Comparison of ENCODE assay signal across 8 mouse cellular contexts in genomic region chr1:43473734-43474534, GRCm38 (mm10). TPM values are rescaled to one million over a fixed set of nuclear protein-coding genes. Genes with fewer than 3 reads are reported as not detected.
A peak's percentile ranks its signal among the peaks of the same experiment; 100 is the strongest.
DNase-seq lines count a peak whose midpoint lies in the region; ATAC-seq and TF ChIP-seq lines count a peak whose summit lies in the region.

No protein-coding gene starts in this region.

- H3K4me2 ChIP-seq in kidney, postnatal 0 days (ENCODE audit: low read length), result no peak overlapping the region
- H3K4me2 ChIP-seq in intestine, postnatal 0 days (replicated peaks; ENCODE audit: low read depth), result no peak overlapping the region

- H3K4me1 ChIP-seq in kidney, postnatal 0 days (replicated peaks; ENCODE audit: insufficient read depth, low read length), result peaks cover 23% of the 10 kb centered on the region
- H3K4me1 ChIP-seq in intestine, postnatal 0 days (replicated peaks; ENCODE audit: control insufficient read depth, insufficient read depth, low read length), result peaks cover 28% of the 10 kb centered on the region

- WGBS in kidney, postnatal 0 days, result 48% methylated on average over 5 of the region's 5 CpGs
- 30% methylated on average over 5 of the region's 5 CpGs for WGBS in intestine, postnatal 0 days

- H3K27ac ChIP-seq in kidney, postnatal 0 days, result peak overlapping the region; percentile 71; the same call in 1 of the 2 replicates
- H3K27ac ChIP-seq in intestine, postnatal 0 days (ENCODE audit: low read depth, low read length), result peak overlapping the region; percentile 50

- no peaks in the 10 kb centered on the region for H3K27me3 ChIP-seq in kidney, postnatal 0 days (ENCODE audit: insufficient read depth, low read length)
- H3K27me3 ChIP-seq in intestine, postnatal 0 days (replicated peaks; ENCODE audit: control insufficient read depth, insufficient read depth, low read length), result no peaks in the 10 kb centered on the region

- no peak for DNase-seq in kidney, postnatal 0 days (ENCODE audit: low spot score)
- DNase-seq in kidney, adult 18-20 months, result no peak
- peak; percentile 64 for DNase-seq in MEL-GATA-1-ER (ENCODE audit: extremely low read depth, low read depth)
- DNase-seq in cerebellum, postnatal 25 days, result peak; percentile 66 to 79
- DNase-seq in lung, postnatal 14 days, result peak; percentile 16
- peak; percentile 50 for DNase-seq in telencephalon, adult 2 months (ENCODE audit: low read depth, low spot score)
- no peak for DNase-seq in embryo, embryonic 10 days (ENCODE audit: low spot score)

- no peak for TF ChIP-seq CTCF in kidney, postnatal 0 days (IDR thresholded peaks at IDR 0.05; ENCODE audit: low read depth)
- no peak for TF ChIP-seq CTCF in intestine, postnatal 0 days (IDR thresholded peaks at IDR 0.05; ENCODE audit: low read depth)

- H3K36me3 ChIP-seq in kidney, postnatal 0 days (ENCODE audit: insufficient read depth, low read length), result no peaks in the 10 kb centered on the region
- H3K36me3 ChIP-seq in intestine, postnatal 0 days (ENCODE audit: control insufficient read depth, insufficient read depth), result no peaks in the 10 kb centered on the region

- H3K9ac ChIP-seq in kidney, postnatal 0 days (ENCODE audit: low read depth, low read length), result no peak overlapping the region
- no peak overlapping the region for H3K9ac ChIP-seq in intestine, postnatal 0 days (ENCODE audit: low read depth, low read length)

- H3K4me3 ChIP-seq in kidney, postnatal 0 days (replicated peaks; ENCODE audit: low read depth, low read length), result no peak overlapping the region
- no peak overlapping the region for H3K4me3 ChIP-seq in intestine, postnatal 0 days (ENCODE audit: low read depth, low read length)

- 0 out of 2 replicates have a peak, but pooled peaks have one; percentile 7 for ATAC-seq in kidney, postnatal 0 days (replicated peaks; ENCODE audit: low FRiP score, low read depth)
- no peak for ATAC-seq in intestine, postnatal 0 days

- no peaks in the 10 kb centered on the region for H3K9me3 ChIP-seq in kidney, postnatal 0 days (replicated peaks; ENCODE audit: low read length)
- no peaks in the 10 kb centered on the region for H3K9me3 ChIP-seq in intestine, postnatal 0 days (ENCODE audit: control insufficient read depth)

RNA-seq across cellular contexts. Expression of gene Nck2, which starts 29.6 kb away (rescaled TPM):
- 41.8 and 43.0 TPM in 2 replicates for polyA plus RNA-seq in kidney, postnatal 0 days (2015; fragmentation: Nextera tagmentation; extraction: Ambion mirVana)
- 17.0 and 17.1 TPM in 2 replicates for polyA plus RNA-seq in intestine, postnatal 0 days (2015; fragmentation: Nextera tagmentation; extraction: Ambion mirVana)

Comparison
In these comparisons a context has a peak if more than half of its experiments do, and no peak if none do; other contexts are left out.
1. DNase-seq: peak in MEL-GATA-1-ER (single experiment), cerebellum, postnatal 25 days (2 of 2), lung, postnatal 14 days (single experiment) and telencephalon, adult 2 months (single experiment); none in kidney, postnatal 0 days (single experiment), kidney, adult 18-20 months (single experiment) and embryo, embryonic 10 days (single experiment).